Mouse (Mus musculus) heart, embryonic 10.5 days (tissue): ENCODE results near the gene Ptpn6. TPM values are rescaled to one million over a fixed set of nuclear protein-coding genes. Genes with fewer than 3 reads are reported as not detected.

Source experiments
- DNase-seq: peaks from one replicate; pipeline ENCODE4 v3.0.0-alpha.2; 2017; ENCODE audit warnings: low spot score
- H3K27ac ChIP-seq: fragments of 300-500 bp; sonication (generic); 2 replicates; pipeline ENCODE4 v1.5.1; 2016; ENCODE audit warnings: mild to moderate bottlenecking
- H3K27me3 ChIP-seq: fragments of 300-500 bp; sonication (generic); 2 replicates; pipeline ENCODE4 v1.6.1; 2016; ENCODE audit warnings: mild to moderate bottlenecking; ENCODE audit not compliant: poor library complexity, insufficient read depth, severe bottlenecking
- H3K36me3 ChIP-seq: fragments of 300-500 bp; sonication (generic); 2 replicates; pipeline ENCODE4 v1.6.1; 2016; ENCODE audit warnings: mild to moderate bottlenecking, moderate library complexity
- H3K4me1 ChIP-seq: fragments of 300-500 bp; sonication (generic); 2 replicates; pipeline ENCODE4 v1.6.1; 2016; ENCODE audit warnings: mild to moderate bottlenecking
- H3K4me3 ChIP-seq: fragments of 300-500 bp; sonication (generic); 2 replicates; pipeline ENCODE4 v1.5.1; 2016; ENCODE audit warnings: mild to moderate bottlenecking, moderate library complexity
- H3K9me3 ChIP-seq: fragments of 300-500 bp; sonication (generic); 2 replicates; pipeline ENCODE4 v1.6.1; 2016; ENCODE audit warnings: mild to moderate bottlenecking, moderate library complexity
- WGBS: fragments of 180-500 bp; shearing (Covaris S2); methylation state at CpG from one replicate; pipeline ENCODE4 v1.1.7; 2016; 5-methylcytosine and 5-hydroxymethylcytosine counted together
- polyA plus RNA-seq: library from polyadenylated mRNA; unstranded; fragments of >200 nt; fragmentation: Nextera tagmentation; extraction: Ambion mirVana; gene quantifications from 2 replicates; pipeline ENCODE4 v1.2.1, GENCODE M21; 2016

Ptpn6 gene
- polyA plus RNA-seq, 1 experiment from 2014 or later, result 8.6 TPM

DNA sequence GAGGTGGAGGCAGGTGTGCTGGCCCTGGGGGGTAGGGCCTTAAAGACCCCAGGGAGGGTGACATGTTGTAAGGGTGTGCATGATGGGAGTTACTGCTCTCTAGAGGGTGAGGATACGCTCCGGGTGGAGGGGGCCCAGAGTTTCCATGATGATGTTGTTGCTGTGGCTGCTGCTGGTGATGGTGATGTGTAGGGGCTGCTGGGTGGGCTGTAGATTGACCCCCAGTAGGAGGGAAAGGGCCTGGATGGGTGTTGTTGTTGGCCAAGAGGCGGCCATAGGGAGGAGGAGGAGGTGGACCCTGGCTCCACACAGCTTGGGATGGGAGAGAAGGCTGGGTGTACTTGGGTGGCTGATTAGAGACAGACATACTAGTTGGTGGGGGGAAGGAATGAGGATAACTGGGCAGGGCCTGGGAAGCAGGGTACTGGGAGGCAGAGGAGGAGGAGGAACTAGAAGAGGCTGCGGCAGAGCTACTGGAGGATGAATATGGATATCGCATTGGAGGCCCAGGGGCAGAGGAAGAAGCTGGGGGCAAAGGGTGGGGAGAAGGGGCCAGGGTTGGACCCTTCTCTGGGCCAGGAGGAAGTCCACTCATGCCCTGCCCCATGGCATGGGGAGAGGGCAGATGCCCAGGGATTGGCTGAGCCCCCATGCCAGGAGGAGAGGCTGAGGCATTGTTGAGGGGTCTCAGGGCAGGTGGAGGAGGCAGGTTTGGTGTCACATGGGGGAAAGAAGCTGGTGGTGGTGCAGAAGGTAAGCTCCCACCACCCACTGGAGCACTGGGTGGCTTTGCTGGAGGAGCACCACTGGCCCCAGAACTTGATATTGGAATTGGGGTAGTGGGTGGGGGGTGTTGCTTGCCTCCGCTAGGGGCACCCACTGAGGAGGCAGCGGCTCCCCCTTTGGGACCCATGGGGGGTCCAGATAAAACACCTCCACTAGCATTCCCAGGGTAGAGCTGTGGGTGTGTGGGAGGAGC lies 8.4 kb upstream of the Ptpn6 start:
- Histone ChIP-seq H3K9me3 (no peaks in the 10 kb centered on the region), H3K4me3 (peak overlapping the region; percentile 75; the same call in 1 of the 2 replicates), H3K27ac (peak overlapping the region; percentile 5; the same call in 1 of the 2 replicates), H3K27me3 (no peaks in the 10 kb centered on the region), H3K36me3 (peaks cover 52% of the 10 kb centered on the region), H3K4me1 (peaks cover 24% of the 10 kb centered on the region)
- WGBS, result 89% methylated on average over 7 of the region's 7 CpGs
- DNase-seq, result no peak

DNA sequence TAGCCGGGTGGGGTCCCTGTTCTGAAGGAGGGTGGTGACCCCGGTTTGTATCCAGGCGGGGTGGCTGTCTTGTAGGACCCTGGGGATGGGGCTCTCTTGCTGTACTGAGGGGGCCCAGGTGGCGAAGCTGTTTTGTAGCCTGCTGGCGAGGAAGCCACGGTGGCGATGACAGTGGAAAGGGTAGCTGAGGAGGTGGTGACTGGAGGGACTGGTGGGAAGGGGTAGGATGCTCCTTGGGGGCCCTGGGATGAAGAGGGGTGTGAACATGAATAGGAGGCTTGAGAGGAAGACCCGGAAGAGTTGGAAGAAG lies 7.7 kb upstream of the Ptpn6 start:
- Histone ChIP-seq H3K4me3 (peak overlapping the region; percentile 75), H3K27me3 (no peaks in the 10 kb centered on the region), H3K36me3 (peaks cover 52% of the 10 kb centered on the region), H3K27ac (peak overlapping the region; percentile 95), H3K4me1 (peaks cover 29% of the 10 kb centered on the region), H3K9me3 (no peaks in the 10 kb centered on the region)
- DNase-seq, result no peak
- 21% methylated on average over 8 of the region's 8 CpGs for WGBS

DNA sequence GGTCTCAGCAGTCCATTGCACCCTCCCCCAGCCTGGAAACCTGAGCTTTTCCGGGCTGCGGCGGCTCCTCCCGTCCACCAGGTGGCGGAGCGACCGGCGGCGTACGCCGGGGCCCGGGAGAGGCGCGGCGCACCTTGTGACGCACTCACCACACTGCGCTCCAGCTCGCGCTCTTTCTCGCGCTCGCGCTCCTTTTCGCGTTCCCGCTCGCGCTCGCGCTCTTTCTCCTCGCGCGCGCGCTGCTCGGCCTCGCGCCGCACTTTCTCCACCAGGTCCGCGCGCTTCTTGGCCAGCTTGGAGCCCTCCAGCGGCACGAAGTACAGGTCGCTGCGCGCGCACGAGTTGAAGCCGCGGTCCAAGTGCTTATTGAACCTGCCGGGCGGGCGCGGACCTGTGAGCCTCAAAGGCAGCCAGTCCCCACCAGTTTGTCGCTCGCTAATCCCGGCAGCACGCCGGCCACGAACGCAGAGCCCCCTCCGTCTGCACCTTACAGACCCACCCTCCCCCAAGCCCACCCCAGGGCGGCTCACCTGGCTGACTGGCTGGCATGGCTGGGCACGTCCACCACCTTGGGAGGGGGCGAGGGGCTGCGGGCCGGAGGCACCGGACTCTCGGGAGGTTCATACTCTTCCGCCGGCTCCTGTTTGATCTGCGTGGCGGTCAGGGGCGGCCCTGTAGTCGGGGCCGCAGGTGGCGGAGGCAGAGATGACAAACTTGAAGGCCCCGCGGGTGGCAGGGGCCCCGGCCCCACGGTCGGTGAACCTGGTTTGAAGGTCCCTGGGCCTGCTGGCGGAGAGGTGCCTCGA lies 7.2 kb upstream of the Ptpn6 start:
- H3K4me3 ChIP-seq, result peak overlapping the region; percentile 75
- peaks cover 29% of the 10 kb centered on the region for H3K4me1 ChIP-seq
- H3K27ac ChIP-seq, result peak overlapping the region; percentile 95
- DNase-seq, result peak; percentile 96
- peaks cover 52% of the 10 kb centered on the region for H3K36me3 ChIP-seq
- H3K9me3 ChIP-seq, result no peaks in the 10 kb centered on the region
- under 1% methylated on average over 84 of the region's 85 CpGs for WGBS
- no peaks in the 10 kb centered on the region for H3K27me3 ChIP-seq

DNA sequence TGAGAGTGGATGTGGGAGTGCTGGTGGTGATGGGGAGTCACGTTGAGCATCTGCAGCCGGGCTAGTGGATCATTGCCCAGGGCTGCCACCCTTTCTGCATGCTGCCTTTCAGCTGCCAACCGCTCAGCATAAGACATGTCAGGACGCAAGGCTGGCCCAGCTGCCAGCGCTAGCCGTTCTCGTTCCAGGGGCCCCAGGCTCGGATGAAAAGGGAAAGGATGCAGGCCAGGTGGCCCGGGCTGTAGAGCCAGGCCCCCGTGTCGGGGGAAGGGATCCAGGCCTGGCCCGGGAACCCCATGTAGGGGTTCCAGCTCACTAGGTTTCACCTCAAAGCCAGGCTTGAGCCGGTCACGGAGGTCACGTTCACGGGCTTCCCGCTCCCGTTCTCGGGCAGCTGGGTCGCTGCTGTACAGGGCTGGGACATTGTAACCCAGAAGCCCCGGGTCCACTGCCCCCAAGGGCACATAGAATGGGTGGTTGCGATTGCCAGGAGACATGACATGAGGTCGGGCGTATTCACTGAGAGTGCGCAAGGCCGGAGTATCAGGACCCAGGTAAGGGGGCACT lies 6.3 kb upstream of the Ptpn6 start:
- H3K4me1 ChIP-seq, result peaks cover 32% of the 10 kb centered on the region
- peak overlapping the region; percentile 75 for H3K4me3 ChIP-seq
- H3K27me3 ChIP-seq, result no peaks in the 10 kb centered on the region
- WGBS, result 69% methylated on average over 26 of the region's 26 CpGs
- H3K36me3 ChIP-seq, result peaks cover 51% of the 10 kb centered on the region
- peak overlapping the region; percentile 95 for H3K27ac ChIP-seq
- DNase-seq, result no peak
- H3K9me3 ChIP-seq, result no peaks in the 10 kb centered on the region

DNA sequence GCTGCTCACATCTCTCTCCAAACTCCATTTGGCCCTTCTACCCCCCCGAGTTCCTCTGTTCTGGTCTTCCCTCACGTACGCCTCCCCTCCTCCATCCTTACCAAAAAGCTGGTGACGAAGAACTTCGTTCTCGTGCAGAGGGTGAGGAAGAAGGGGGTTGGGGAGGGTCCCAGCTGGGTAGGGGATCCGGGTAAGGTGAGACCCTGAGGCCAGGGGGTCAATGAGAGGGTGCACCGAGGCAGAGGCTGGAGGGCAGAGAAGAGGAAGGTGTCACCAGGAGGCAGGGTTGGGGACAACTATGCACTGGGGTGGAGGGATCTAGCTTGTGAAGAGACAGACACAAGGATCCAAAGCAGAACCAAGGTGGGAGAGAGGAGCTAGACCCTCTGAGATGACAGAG lies 5.1 kb upstream of the Ptpn6 start:
- H3K9me3 ChIP-seq, result no peaks in the 10 kb centered on the region
- peaks cover 40% of the 10 kb centered on the region for H3K36me3 ChIP-seq
- H3K27me3 ChIP-seq, result no peaks in the 10 kb centered on the region
- WGBS, result 86% methylated on average over 8 of the region's 8 CpGs
- no peak overlapping the region for H3K4me3 ChIP-seq
- DNase-seq, result no peak
- peaks cover 43% of the 10 kb centered on the region for H3K4me1 ChIP-seq
- no peak overlapping the region for H3K27ac ChIP-seq

DNA sequence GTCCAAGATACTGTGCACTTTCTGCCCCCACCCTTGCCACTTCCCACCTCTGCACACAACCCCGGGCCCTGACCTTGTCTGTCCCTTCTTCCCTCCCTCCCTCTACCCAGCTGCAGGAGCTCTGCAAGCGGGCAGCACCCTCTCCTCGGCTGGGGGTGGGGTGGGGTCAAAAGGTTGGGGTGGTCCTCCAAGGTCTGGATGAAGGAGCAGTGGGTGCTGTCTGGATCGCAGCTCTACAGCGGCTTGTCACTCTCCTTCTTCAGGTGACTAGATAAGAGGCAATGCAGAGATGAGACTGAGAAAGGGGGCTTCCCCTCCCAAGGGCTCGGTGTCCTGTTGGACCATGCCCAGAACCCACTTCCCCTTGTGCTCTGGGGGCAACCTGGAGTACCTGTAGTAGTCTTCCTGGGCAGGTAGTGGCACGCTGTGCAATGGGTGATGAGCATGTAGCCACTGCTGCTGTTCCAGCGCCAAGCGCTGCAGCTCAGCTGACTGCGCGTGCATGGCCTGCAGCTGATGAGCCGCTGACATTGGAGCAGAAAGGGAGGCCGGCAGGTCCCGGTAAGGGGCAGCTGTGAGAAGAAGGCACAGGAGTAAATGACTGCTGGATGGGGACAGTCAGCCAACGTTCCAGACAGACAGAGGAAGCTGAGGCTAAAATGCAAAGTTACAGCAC lies 4.5 kb upstream of the Ptpn6 start:
- Histone ChIP-seq H3K4me3 (no peak overlapping the region), H3K4me1 (peaks cover 50% of the 10 kb centered on the region), H3K9me3 (no peaks in the 10 kb centered on the region), H3K27ac (no peak overlapping the region), H3K27me3 (no peaks in the 10 kb centered on the region), H3K36me3 (peaks cover 34% of the 10 kb centered on the region)
- DNase-seq, result no peak
- 89% methylated on average over 15 of the region's 15 CpGs for WGBS

DNA sequence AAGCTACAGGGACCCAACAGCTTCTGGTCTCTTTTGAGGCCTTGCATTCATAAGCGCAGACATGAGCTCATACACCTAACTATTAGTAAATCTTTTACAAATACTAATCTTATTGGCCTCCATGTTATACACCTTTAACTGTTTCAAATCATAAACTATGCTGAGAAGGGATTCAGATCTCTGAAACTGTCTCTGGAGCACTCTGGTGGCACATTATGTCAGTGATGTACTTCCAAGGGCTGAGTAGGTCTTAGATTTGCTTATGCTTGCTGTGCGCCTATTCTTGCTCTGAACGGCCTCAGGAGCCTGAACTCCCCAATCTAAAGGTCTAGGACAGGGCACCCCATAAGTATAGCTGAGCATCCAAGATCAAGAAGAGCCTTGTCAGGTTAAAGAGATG lies 3.3 kb upstream of the Ptpn6 start:
- peaks cover 22% of the 10 kb centered on the region for H3K36me3 ChIP-seq
- 74% methylated on average over 3 of the region's 3 CpGs for WGBS
- peak overlapping the region; percentile 72 for H3K4me3 ChIP-seq
- peak overlapping the region; percentile 98 for H3K27ac ChIP-seq
- H3K9me3 ChIP-seq, result no peaks in the 10 kb centered on the region
- no peaks in the 10 kb centered on the region for H3K27me3 ChIP-seq
- H3K4me1 ChIP-seq, result peaks cover 48% of the 10 kb centered on the region
- DNase-seq, result no peak

DNA sequence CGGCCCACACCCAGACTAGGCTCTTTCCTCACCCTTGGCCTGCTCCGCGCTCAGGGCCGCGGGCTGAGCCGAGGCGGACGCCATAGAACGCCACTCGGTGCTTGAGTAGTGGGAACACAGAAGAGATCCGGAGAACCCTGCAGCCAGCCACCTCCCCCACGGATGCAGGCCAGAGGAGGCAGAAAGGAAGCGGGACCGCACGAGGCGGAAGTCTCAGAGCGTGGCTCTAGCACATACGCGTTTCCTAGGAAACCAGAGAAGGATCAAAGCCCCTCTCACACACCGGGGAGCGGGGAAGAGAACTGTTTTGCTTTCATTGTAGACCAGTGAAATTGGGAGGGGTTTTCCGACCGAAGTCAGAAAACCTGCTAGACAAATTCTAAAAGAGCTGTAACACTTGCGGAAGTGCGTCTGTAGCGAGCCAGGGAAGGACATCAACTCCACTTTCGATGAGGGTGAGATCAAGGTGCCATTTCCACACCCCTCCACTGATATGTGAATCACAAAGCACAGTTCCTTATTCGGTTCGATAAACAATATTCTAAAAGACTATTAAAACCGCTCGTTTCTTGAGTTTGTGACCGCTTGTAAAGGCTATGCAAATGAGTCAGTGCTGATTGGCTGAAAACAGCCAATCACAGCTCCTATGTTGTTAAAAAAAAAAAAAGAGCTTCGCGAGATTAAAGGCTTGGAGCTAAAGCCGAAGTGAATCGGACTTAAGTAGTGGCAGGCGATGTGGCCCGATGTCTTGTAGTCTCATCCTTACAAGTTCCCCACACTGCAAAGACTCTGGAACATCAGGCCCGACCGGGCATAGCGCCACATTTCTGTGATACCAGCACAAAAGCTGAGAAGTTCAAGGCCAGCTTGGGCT lies 2.6 kb upstream of the Ptpn6 start, which contains the start of gene Grcc10:
Grcc10 (minus strand) TSS at position 487 of the 874 bp plus-strand sequence.
- H3K9me3 ChIP-seq, result no peaks in the 10 kb centered on the region
- peak; percentile 98 for DNase-seq
- peak within 1 kb of the TSS; percentile 98 for H3K27ac ChIP-seq
- H3K27me3 ChIP-seq, result no peaks in the 10 kb centered on the region
- peaks cover 41% of the 10 kb centered on the region for H3K4me1 ChIP-seq
- H3K4me3 ChIP-seq, result peak within 1 kb of the TSS; percentile 72
- H3K36me3 ChIP-seq, result peaks cover 22% of the 10 kb centered on the region
- WGBS, result under 1% methylated on average over 41 of the region's 41 CpGs

DNA sequence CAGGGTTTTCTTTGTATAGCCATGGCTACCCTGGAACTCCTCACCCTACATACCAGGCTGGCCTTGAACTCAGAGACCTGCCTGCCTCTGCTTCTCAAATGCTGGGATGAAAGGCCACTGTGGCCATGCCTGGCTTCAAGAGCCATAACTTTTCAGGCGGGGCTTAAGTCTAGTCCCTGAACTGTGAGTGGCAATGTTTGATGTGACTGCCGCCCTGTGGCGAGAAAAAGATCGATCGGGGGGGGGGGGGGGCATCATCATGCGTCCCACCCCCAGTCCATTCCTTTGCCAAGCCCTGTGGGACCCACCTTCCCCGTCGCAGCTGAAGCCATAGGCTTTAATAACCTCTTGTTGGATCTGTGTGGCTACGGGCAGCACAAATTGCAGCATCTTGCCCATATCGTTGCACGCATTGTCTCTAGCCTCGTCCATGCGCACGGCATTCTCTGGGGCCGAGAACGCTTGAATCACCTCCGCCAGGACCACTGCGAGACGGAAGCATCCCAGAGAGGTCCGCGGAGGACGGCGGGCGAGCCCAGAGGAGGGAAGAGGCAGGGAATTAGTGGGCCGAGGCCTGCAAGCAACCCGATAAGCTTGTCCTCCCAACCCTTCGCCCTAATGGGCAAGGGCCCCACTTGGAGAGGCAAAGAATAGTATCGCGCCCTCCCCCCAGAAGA lies 1.8 kb upstream of the Ptpn6 start:
- Histone ChIP-seq H3K4me3 (peak overlapping the region; percentile 72), H3K9me3 (no peaks in the 10 kb centered on the region), H3K27me3 (no peaks in the 10 kb centered on the region), H3K4me1 (peaks cover 36% of the 10 kb centered on the region), H3K36me3 (peaks cover 22% of the 10 kb centered on the region), H3K27ac (peak overlapping the region; percentile 98)
- peak; percentile 87 for DNase-seq
- WGBS, result 1% methylated on average over 29 of the region's 29 CpGs

DNA sequence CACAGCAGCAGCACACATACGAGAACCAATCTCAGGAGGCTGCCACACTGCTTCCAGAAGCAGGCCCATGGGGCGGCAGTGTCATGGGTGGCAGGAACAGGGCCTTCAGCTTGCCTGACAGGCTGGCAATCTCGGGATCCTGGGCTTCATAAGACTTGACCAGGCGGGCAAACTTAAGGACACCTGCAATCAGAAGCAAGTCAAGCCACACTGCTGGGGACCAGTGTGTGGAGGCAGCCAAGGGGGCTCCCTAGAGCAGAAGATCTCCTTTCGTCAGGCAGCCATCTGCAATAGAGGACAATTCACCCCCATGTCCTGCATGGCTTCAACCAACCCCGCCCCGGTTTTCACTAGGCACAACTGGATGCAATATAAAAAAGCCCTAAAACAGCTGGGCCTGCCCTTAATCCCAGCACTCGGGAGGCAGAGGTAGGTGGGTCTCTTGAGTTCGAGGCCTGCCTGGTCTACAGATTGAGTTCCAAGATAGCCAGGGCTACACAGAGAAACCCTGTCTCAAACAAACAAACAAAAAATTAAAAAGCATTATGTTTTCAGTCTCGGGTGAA lies 800 bp upstream of the Ptpn6 start:
- Histone ChIP-seq H3K4me1 (peaks cover 28% of the 10 kb centered on the region), H3K9me3 (no peaks in the 10 kb centered on the region), H3K4me3 (no peak overlapping the region), H3K36me3 (peaks cover 14% of the 10 kb centered on the region), H3K27ac (peak overlapping the region; percentile 98; the same call in 1 of the 2 replicates), H3K27me3 (no peaks in the 10 kb centered on the region)
- DNase-seq, result no peak
- 81% methylated on average over 10 of the region's 10 CpGs for WGBS

DNA sequence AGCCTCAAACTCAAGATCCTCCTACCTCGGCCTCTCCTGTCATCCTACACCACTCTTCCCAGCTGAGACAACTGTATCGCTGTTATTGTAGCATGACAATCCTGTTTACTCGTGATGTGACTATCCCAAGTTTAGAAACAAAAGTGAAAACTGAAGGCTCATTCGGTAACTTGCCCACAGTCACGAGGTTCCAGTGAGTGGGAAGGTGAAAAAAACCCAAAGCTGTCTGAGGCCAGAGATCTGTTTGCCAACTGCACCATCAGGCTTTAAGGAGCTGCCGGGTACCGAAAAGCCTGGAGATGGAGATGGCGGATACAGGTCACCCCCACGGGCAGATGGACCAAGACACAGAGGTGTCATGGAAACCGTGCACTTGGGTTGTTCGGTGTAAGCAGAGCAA lies 1.5 kb downstream of the Ptpn6 start:
- Histone ChIP-seq H3K27me3 (peaks cover 8% of the 10 kb centered on the region; the same call in 1 of the 2 replicates), H3K27ac (no peak overlapping the region), H3K4me3 (no peak overlapping the region), H3K4me1 (peaks cover 38% of the 10 kb centered on the region), H3K36me3 (no peaks in the 10 kb centered on the region), H3K9me3 (no peaks in the 10 kb centered on the region)
- no peak for DNase-seq
- WGBS, result 87% methylated on average over 11 of the region's 11 CpGs
